Mouse (Mus musculus) adrenal gland, postnatal 36 days (tissue): Measurements from ENCODE around the gene Mfsd4b2. TPM values are rescaled to one million over a fixed set of nuclear protein-coding genes. Genes with fewer than 3 reads are reported as not detected.
"Not testable (repeated sequence)": the region's sequence is repeated elsewhere in the genome, so short reads cannot be mapped to it uniquely, and the experiment has no call there.

ENCODE experiments used
- DNase-seq, 2 experiments: peaks; one replicate each; pipeline ENCODE4 v3.0.0; 2021; ENCODE audit warnings: mixed read lengths in 1 of 2
- long read RNA-seq, 2 experiments: library from polyadenylated mRNA; stranded (forward); transcript quantifications; one replicate each; pipeline ENCODE4 v2.0.0; 2021; ENCODE audit warnings: borderline sequencing depth in 2 of 2
- total RNA-seq, 2 experiments: library from RNA; stranded (reverse); gene quantifications; 2 replicates each; pipeline ENCODE4 v1.2.3; 2021

Mfsd4b2 gene
- under 1 TPM; 0.33 to 0.63 TPM for total RNA-seq
- long read RNA-seq, experiment 1, result 0 reads
- long read RNA-seq, experiment 2, result 0 reads

GRCm38 (mm10) chr10:39926616-39927139, at the start of gene Mfsd4b2:
Mfsd4b2 (minus strand) TSS chr10:39926923.
- peak; percentile 38 to 43 for DNase-seq

- DNase-seq, result no peak
Observed at GRCm38 (mm10) chr10:39975771-39976170, 49.0 kb upstream of the Mfsd4b2 start.

GRCm38 (mm10) chr10:39974982-39975381, 48.3 kb upstream of the Mfsd4b2 start:
- no peak for DNase-seq

DNA sequence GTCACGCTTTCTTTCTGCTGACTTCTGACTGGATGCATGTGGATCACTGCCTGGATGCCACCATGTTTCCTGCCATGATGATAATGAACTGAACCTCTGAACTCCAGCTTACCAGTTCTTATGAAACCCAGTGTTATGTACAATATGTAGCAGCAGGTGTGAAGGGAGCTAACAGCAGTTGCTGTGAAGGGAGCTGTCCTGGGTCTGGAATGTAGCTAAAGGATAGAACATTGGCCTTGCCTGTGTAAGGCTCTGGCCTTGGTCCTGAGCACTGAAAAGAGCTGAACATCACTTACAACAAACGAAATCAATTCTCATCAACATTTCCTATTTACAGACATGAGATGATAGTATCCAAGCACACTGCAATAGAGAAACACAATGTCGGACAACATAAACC, 40.8 kb upstream of the Mfsd4b2 start:
- peak in 1 of 2 experiments; percentile 7 for DNase-seq

DNA sequence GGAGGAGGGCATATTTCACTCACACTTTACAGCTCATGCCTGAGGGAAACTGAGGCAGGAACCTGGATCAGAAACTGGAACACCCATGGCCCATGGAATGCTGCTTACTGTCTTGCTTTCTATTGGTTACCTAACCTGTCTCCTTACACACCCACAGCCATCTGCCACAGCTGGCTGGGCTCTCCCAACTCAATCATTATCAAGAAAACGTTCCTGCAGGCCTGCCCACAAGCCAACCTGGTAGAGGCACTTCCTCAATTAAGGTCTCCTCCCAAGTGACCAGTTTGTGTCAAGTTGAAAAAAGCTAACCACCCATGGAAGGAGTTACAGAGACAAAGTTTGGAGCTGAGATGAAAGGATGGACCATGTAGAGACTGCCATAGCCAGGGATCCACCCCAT, 35.2 kb upstream of the Mfsd4b2 start:
- no peak for DNase-seq

DNA sequence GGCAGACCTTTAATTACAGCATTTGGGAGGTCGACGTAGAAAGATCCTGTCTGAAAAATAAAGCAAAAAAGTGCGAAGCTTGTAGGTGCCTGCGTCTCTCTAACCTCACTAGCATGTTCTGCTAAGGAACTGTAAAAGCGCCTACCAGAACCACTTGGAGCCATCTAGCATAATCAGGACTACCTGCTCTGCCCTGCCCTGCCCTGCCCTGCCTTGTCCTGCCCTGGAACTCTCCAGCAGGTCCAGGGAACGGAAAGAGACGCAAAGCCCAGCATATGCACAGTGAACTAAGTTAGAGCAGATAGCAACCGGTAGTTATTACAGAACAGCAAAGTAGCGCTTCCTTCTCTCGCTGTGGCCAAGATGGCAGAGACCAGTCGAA, 33.7 kb upstream of the Mfsd4b2 start:
- no peak for DNase-seq

DNA sequence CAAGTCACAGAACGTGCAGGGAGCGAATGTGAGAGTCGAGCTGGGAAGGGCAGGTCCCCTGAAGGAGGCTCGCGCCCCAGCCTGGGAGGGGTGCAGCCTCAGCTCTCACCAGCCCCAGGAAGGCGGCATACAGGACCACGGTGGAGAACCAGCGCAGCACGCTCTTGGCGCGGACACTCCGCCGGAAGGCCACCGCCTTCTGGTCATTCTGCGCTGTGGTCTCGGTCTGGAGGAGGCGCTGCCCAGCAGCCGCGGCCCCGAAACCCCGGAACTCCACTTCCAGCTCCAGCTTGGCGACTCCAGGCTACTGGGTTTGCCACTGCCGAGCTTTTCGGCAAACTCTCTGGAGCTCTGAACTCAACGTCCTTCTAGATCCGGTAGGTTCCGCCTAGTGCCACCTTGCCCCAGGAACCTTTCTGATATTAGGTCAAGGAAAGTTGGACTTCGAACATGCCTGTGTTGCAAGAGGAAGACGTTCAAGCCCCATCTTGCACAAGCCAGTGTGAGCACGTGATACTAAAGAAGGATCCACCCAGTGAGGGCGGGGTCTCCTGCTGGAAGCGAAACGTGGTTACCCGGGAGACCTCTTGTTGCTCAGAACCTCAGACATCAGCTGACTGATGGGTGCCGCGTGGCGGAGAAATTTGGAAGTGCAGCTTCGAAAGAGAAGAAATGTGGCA, 33.2 kb upstream of the Mfsd4b2 start, which contains the start of gene Mfsd4b3:
TSS of gene Mfsd4b3 (minus strand) at position 393 of the 680 bp plus-strand sequence.
- peak; percentile 96 for DNase-seq

GRCm38 (mm10) chr10:39958266-39958665, 31.5 kb upstream of the Mfsd4b2 start:
- DNase-seq, result no peak

DNA sequence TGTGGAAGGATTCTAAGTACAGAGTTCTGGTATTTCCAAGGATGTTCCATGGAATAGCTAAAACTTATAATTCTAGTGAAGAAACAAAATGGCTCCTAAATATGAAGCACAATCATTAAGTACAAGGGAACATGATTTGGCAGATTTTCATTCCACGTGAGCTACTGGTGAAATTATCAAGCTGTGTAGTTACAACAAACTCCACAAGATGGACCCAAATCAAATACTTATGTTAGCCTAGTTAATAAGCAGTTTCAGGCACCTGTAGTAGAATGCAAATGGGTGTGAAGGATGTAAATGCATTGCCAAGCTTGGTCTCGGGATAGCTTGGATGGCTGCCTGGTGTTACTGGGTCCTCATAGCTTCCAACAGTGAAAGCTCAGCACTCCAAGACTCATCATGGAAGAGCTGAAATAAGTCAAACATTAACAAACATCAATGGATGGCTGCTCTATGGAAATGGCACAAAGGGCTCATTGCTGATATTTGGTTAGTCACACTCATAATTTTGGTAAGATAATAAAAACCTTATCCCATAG, 29.7 kb upstream of the Mfsd4b2 start:
- no peak for DNase-seq

GRCm38 (mm10) chr10:39955163-39955562, 28.4 kb upstream of the Mfsd4b2 start:
- no peak for DNase-seq

DNA sequence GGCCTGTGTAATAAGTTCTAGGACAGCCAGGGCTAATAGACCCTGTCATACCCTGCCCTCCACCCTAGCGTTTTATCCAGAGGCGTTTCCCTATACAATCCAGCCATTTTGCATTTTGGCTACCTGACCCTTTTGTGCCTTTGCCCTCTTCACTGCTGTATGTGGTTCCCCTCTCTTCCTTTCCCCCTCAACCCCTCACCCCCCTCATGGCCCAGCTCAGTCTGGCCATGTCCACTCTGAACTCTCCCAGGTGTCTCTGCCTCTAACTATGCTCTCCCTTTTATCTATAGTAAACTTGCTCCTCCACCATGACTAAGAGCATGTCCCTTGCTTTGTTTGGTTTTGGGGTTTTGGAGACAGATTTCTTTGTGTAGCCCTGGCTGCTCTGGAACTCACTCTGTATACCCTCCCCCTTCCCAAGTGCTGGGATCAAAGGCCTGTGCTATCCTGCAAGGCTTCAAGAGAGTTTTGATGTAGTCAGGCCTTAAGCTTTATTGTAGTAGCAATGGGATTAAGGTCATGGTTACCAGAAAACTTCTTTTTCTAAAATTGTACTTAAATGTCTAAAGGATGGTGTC, 22.7 kb upstream of the Mfsd4b2 start:
- no peak for DNase-seq

GRCm38 (mm10) chr10:39947195-39947594, 20.5 kb upstream of the Mfsd4b2 start:
- DNase-seq, result not testable (repeated sequence)

- DNase-seq, result no peak
Observed at GRCm38 (mm10) chr10:39936553-39936952, 9.8 kb upstream of the Mfsd4b2 start.

DNA sequence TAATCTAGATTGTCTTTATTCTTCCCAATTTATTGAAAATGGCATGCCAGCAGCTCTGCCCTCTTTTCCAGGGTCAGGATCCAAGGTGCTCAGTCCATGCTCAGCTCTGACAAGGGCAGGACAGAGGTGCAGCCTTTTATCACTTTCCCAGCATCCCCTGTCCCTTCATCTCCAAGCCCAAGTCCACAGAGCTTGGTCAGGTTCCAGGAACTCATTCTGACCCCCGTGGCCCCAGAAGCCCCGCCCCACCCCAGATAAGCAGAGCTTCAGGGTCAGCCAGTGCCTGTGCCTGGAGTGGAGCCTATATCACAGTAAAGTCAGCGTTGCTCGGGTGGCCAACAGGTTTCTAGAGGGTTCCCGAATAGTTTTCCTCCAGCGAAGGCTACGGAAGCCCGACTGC, 2.2 kb downstream of the Mfsd4b2 start:
- not testable (repeated sequence) for DNase-seq

GRCm38 (mm10) chr10:39912616-39913015, 14.1 kb downstream of the Mfsd4b2 start:
- no peak for DNase-seq

DNA sequence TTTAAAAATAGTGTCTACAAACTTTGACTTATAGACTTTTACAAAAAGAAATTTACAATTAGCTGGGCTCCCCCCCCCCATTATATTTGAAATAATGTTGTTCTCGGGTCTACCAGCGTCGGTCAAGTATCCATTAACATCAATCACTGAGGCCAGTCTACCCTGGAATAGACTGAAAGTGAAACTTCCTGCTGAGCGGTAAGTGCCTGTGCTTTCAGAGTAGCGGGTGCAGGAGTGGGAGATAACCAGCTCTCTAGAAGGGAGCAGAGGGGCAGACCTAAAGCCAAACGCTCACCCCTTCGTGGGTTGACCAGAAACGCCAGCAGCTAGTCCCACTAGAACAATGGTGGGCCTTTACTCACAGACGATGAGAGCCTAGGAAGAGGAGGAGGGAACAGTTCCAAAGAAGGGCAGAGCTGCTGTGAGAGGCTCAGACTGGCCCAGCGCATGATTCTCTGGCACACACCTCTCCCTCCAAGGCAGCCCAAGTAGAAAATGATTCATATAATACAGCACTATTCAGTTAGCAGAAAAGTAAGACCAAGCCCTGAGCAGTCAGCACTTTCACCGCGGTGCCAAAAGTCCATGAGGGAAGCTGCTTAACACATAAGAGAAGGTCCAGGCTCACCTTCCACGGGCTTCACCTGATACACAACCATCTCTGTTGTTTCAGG, 17.8 kb downstream of the Mfsd4b2 start:
- no peak for DNase-seq

GRCm38 (mm10) chr10:39906799-39907658, 19.7 kb downstream of the Mfsd4b2 start:
- no peak for DNase-seq

GRCm38 (mm10) chr10:39904191-39904590, 22.5 kb downstream of the Mfsd4b2 start:
- DNase-seq, result no peak

- peak; percentile 90 to 93 for DNase-seq
Observed at GRCm38 (mm10) chr10:39898874-39899371, 27.8 kb downstream of the Mfsd4b2 start, which contains the start of gene Mfsd4b4. Mfsd4b4 (minus strand) TSS chr10:39899238.

DNA sequence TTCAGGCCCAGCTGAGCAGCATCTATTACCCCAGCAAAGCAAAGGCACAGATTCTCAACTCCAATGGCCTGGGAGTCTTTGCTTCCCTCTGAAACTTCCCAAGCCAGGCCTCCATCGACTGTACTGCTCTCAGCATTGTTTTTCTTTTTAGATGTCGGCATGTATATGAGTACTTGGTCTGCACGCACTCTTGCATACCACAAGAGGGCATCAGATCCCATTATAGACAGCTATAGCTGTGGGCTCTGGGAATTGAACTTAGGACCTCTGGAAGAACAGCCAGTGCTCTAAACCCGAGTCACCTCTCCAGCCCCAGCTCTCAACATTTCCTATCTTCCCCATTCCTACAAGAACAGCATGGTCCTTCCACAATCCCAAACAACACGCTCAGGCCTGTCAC, 30.2 kb downstream of the Mfsd4b2 start:
- DNase-seq, result no peak
